ENCODE assay signal across 16 mouse cellular contexts in the genomic region with DNA sequence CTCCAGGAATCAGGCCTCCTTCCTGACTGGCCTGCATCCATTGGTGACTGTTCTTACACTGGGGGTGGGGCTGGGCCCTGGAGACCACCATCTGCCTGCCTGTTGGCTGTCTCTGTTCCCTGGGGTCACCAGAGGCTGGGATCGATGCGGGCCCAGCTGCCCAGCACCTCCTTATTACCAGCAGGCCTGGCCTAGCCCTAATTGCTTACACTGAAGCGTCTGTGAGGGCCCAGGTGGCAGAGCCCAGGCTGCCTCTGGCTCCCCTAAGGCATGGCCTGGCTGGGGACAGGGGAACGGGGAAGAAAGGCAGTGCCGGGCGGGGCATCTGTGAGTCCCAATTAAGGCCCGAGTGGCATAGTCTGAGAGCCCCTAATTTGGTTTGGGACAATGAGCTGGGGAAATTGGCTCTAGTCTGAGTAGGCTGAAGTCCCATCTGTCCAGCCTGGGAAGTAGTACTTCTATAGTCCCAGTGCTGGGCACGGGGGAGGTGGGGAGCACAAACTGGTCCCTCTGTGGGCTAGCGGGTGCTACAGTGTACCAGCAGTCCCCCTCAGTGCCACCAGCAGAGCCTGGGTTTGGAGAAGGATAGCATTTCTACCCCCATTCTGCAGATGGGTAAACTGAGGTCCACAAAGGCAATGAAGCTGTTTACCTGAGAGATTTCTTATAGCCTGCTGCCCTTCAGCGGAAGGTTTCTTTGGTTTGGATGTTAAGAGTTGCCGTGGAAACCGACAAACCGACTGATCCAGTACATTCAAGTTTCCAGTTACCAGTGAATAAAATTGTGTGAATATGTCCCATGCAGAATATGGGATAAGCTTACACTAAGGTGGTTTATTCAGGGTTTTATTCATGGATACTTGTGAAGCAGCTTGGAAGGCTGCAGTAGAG.
DNase-seq lines count a peak whose midpoint lies in the region; ATAC-seq lines count a peak whose summit lies in the region.
"Had no signal": no experiment of that assay in that cellular context is flagged by ENCODE, and none has a peak within 500 bp of the region (broad histone marks: within the 10 kb centered on the region; RNA-seq: fewer than 3 reads in every experiment).

No protein-coding gene starts in this region.

- no peaks in the 10 kb centered on the region for H3K36me3 ChIP-seq in neural tube, embryonic 12.5 days
- H3K36me3 ChIP-seq in forebrain, embryonic 16.5 days (ENCODE audit: control insufficient read depth, insufficient read depth) = no peaks in the 10 kb centered on the region
- no peaks in the 10 kb centered on the region for H3K36me3 ChIP-seq in limb, embryonic 13.5 days
- H3K36me3 ChIP-seq: liver, embryonic 15.5 days had no signal

- ATAC-seq in neural tube, embryonic 12.5 days (ENCODE audit: low FRiP score, low read depth) = peak; percentile 55
- peak; percentile 89 for ATAC-seq in forebrain, embryonic 16.5 days
- no peak for ATAC-seq in limb, embryonic 13.5 days (ENCODE audit: low FRiP score, low read depth)

- H3K27ac ChIP-seq in neural tube, embryonic 12.5 days = no peak overlapping the region
- peak overlapping the region; percentile 77 for H3K27ac ChIP-seq in forebrain, embryonic 16.5 days (ENCODE audit: low read length)
- H3K27ac ChIP-seq in limb, embryonic 13.5 days = 0 out of 2 replicates have a peak overlapping the region, but pooled peaks have one; percentile 33
- H3K27ac ChIP-seq: heart, adult 2 months; liver, embryonic 15.5 days had no signal

- H3K27me3 ChIP-seq in neural tube, embryonic 12.5 days (replicated peaks) = no peaks in the 10 kb centered on the region
- H3K27me3 ChIP-seq in forebrain, embryonic 16.5 days (replicated peaks; ENCODE audit: control insufficient read depth, insufficient read depth, low read length) = no peaks in the 10 kb centered on the region
- H3K27me3 ChIP-seq in limb, embryonic 13.5 days = peaks cover 6% of the 10 kb centered on the region; the same call in 1 of the 2 replicates
- H3K27me3 ChIP-seq: CH12.LX had no signal

- intact Hi-C loops in heart, postnatal 36 days (cut with DNase I) = no loop called here

- no peak for DNase-seq in neural tube, embryonic 10.5 days (ENCODE audit: extremely low spot score, low spot score)
- peak; percentile 95 for DNase-seq in retina, postnatal 1 day
- DNase-seq in heart, postnatal 36 days = no peak
- DNase-seq in frontal cortex, postnatal 25 days (ENCODE audit: low spot score in 2 of 2) = no peak
- no peak for DNase-seq in urinary bladder, postnatal 36 days (ENCODE audit: low spot score in 2 of 2)
- DNase-seq: adrenal gland, postnatal 10 days; heart, adult 2 months; kidney, postnatal 10 days; lung, postnatal 4 days; right cerebral cortex, postnatal 4 days; thymus, adult 18-20 months had no signal

- H3K9me3 ChIP-seq in neural tube, embryonic 12.5 days = no peaks in the 10 kb centered on the region
- no peaks in the 10 kb centered on the region for H3K9me3 ChIP-seq in forebrain, embryonic 16.5 days (ENCODE audit: control insufficient read depth, low read length)
- H3K9me3 ChIP-seq in limb, embryonic 13.5 days = no peaks in the 10 kb centered on the region
- H3K9me3 ChIP-seq: liver, embryonic 15.5 days had no signal

- H3K4me3 ChIP-seq in neural tube, embryonic 12.5 days = no peak overlapping the region
- H3K4me3 ChIP-seq in forebrain, embryonic 16.5 days (replicated peaks; ENCODE audit: low read length) = no peak overlapping the region
- H3K4me3 ChIP-seq in limb, embryonic 13.5 days = no peak overlapping the region
- H3K4me3 ChIP-seq: heart, adult 2 months; liver, embryonic 15.5 days had no signal

- H3K4me1 ChIP-seq in neural tube, embryonic 12.5 days = peaks cover 36% of the 10 kb centered on the region
- H3K4me1 ChIP-seq in forebrain, embryonic 16.5 days (replicated peaks; ENCODE audit: control insufficient read depth, insufficient read depth, low read length) = peaks cover 27% of the 10 kb centered on the region
- peaks cover 45% of the 10 kb centered on the region for H3K4me1 ChIP-seq in limb, embryonic 13.5 days

- H3K9ac ChIP-seq in neural tube, embryonic 12.5 days = no peak overlapping the region
- 0 out of 2 replicates have a peak overlapping the region, but pooled peaks have one; percentile 9 for H3K9ac ChIP-seq in forebrain, embryonic 16.5 days (replicated peaks; ENCODE audit: low read depth, low read length)
- peak overlapping the region; percentile 35; the same call in 1 of the 2 replicates for H3K9ac ChIP-seq in limb, embryonic 13.5 days
- H3K9ac ChIP-seq: liver, embryonic 15.5 days had no signal

- H3K4me2 ChIP-seq in neural tube, embryonic 12.5 days (replicated peaks) = no peak overlapping the region
- no peak overlapping the region for H3K4me2 ChIP-seq in forebrain, embryonic 16.5 days (ENCODE audit: low read length)
- H3K4me2 ChIP-seq in limb, embryonic 13.5 days (replicated peaks) = no peak overlapping the region
- H3K4me2 ChIP-seq: liver, embryonic 15.5 days had no signal

- WGBS in neural tube, embryonic 12.5 days = 42% methylated on average over 13 of the region's 13 CpGs
- 28% methylated on average over 13 of the region's 13 CpGs for WGBS in forebrain, embryonic 16.5 days
- WGBS in limb, embryonic 13.5 days = 52% methylated on average over 13 of the region's 13 CpGs
